Mouse (Mus musculus) spleen, postnatal 36 days (tissue): ENCODE data around the gene Ebf1.

Source experiments
- DNase-seq, 2 experiments: peaks; one replicate each; pipeline ENCODE4 v3.0.0; 2022; ENCODE audit warnings: low spot score in 2 of 2, mixed read lengths in 1 of 2

Ebf1 gene

GRCm38 (mm10) chr11:44738046-44738445, 120.9 kb downstream of the Ebf1 start:
- DNase-seq: no peak

GRCm38 (mm10) chr11:44738820-44739219, 121.7 kb downstream of the Ebf1 start:
- no peak for DNase-seq

- DNase-seq: no peak
Measured at GRCm38 (mm10) chr11:44740278-44741041, 123.3 kb downstream of the Ebf1 start.

GRCm38 (mm10) chr11:44741042-44741491, 124.0 kb downstream of the Ebf1 start:
- DNase-seq: no peak

GRCm38 (mm10) chr11:44744446-44744845, 127.3 kb downstream of the Ebf1 start:
- DNase-seq: peak; percentile 39 to 53

- DNase-seq: peak in 1 of 2 experiments; percentile 25
Measured at GRCm38 (mm10) chr11:44745946-44746345, 128.8 kb downstream of the Ebf1 start.

- peak; percentile 58 to 59 for DNase-seq
Measured at GRCm38 (mm10) chr11:44746731-44747130, 129.6 kb downstream of the Ebf1 start.

- DNase-seq: no peak
Measured at GRCm38 (mm10) chr11:44749309-44749708, 132.2 kb downstream of the Ebf1 start.

- no peak for DNase-seq
Measured at GRCm38 (mm10) chr11:44754336-44754735, 137.2 kb downstream of the Ebf1 start.

- no peak for DNase-seq
Measured at GRCm38 (mm10) chr11:44756321-44756720, 139.2 kb downstream of the Ebf1 start.

- DNase-seq: no peak
Measured at GRCm38 (mm10) chr11:44758857-44759256, 141.7 kb downstream of the Ebf1 start.

- DNase-seq: peak; percentile 59 to 63
Measured at GRCm38 (mm10) chr11:44761128-44761996, 144.2 kb downstream of the Ebf1 start.

GRCm38 (mm10) chr11:44763992-44764835, 147.1 kb downstream of the Ebf1 start:
- peak; percentile 66 to 68 for DNase-seq

GRCm38 (mm10) chr11:44764988-44765387, 147.9 kb downstream of the Ebf1 start:
- peak; percentile 80 to 86 for DNase-seq

- no peak for DNase-seq
Measured at GRCm38 (mm10) chr11:44766246-44766645, 149.1 kb downstream of the Ebf1 start.

GRCm38 (mm10) chr11:44767322-44767721, 150.2 kb downstream of the Ebf1 start:
- DNase-seq: no peak

- DNase-seq: no peak
Measured at GRCm38 (mm10) chr11:44768346-44768745, 151.2 kb downstream of the Ebf1 start.

- no peak for DNase-seq
Measured at GRCm38 (mm10) chr11:44770989-44771564, 154.0 kb downstream of the Ebf1 start.

- no peak for DNase-seq
Measured at GRCm38 (mm10) chr11:44774411-44774810, 157.3 kb downstream of the Ebf1 start.

GRCm38 (mm10) chr11:44775549-44775948, 158.4 kb downstream of the Ebf1 start:
- DNase-seq: no peak

GRCm38 (mm10) chr11:44776556-44776955, 159.4 kb downstream of the Ebf1 start:
- DNase-seq: no peak
